Comparison of ENCODE assay signal across 8 mouse cellular contexts in genomic region chr1:180482840-180483398, GRCm38 (mm10). TPM values are rescaled to one million over a fixed set of nuclear protein-coding genes. Genes with fewer than 3 reads are reported as not detected.
DNase-seq lines count a peak whose midpoint lies in the region; ATAC-seq and TF ChIP-seq lines count a peak whose summit lies in the region.

No protein-coding gene starts in this region.

- H3K27ac ChIP-seq in kidney, embryonic 15.5 days, result no peak overlapping the region
- peak overlapping the region; percentile 70 for H3K27ac ChIP-seq in embryonic facial prominence, embryonic 10.5 days (replicated peaks)
- no peak overlapping the region for H3K27ac ChIP-seq in hindbrain, embryonic 16.5 days (ENCODE audit: low read depth, low read length)
- H3K27ac ChIP-seq in midbrain, embryonic 16.5 days (ENCODE audit: low read length), result no peak overlapping the region
- H3K27ac ChIP-seq in kidney, adult 2 months (ENCODE audit: insufficient read depth, low read depth, low read length), result no peak overlapping the region

- H3K9me3 ChIP-seq in kidney, embryonic 15.5 days (replicated peaks), result no peaks in the 10 kb centered on the region
- H3K9me3 ChIP-seq in embryonic facial prominence, embryonic 10.5 days, result no peaks in the 10 kb centered on the region
- no peaks in the 10 kb centered on the region for H3K9me3 ChIP-seq in hindbrain, embryonic 16.5 days (ENCODE audit: control insufficient read depth, low read length)
- H3K9me3 ChIP-seq in midbrain, embryonic 16.5 days (replicated peaks; ENCODE audit: control insufficient read depth, low read length, poor library complexity, severe bottlenecking), result no peaks in the 10 kb centered on the region

- DNase-seq in kidney, adult 11 months, result no peak
- no peak for DNase-seq in embryonic facial prominence, embryonic 10.5 days (ENCODE audit: low spot score)
- no peak for DNase-seq in kidney, adult 2 months
- no peak for DNase-seq in cerebellum, adult 9-10 months

- H3K9ac ChIP-seq in kidney, embryonic 15.5 days, result peak overlapping the region; percentile 29; the same call in 1 of the 2 replicates
- peak overlapping the region; percentile 69 for H3K9ac ChIP-seq in hindbrain, embryonic 16.5 days (ENCODE audit: low read depth, low read length)
- peak overlapping the region; percentile 74 for H3K9ac ChIP-seq in midbrain, embryonic 16.5 days (ENCODE audit: low read depth, low read length)

- H3K4me3 ChIP-seq in kidney, embryonic 15.5 days (replicated peaks), result peak overlapping the region; percentile 48
- peak overlapping the region; percentile 65 for H3K4me3 ChIP-seq in embryonic facial prominence, embryonic 10.5 days
- H3K4me3 ChIP-seq in hindbrain, embryonic 16.5 days (ENCODE audit: low read length), result peak overlapping the region; percentile 50
- peak overlapping the region; percentile 60 for H3K4me3 ChIP-seq in midbrain, embryonic 16.5 days (ENCODE audit: low read depth, low read length)
- no peak overlapping the region for H3K4me3 ChIP-seq in kidney, adult 2 months (ENCODE audit: insufficient read depth, low read depth, low read length)

- H3K36me3 ChIP-seq in kidney, embryonic 15.5 days, result no peaks in the 10 kb centered on the region
- H3K36me3 ChIP-seq in embryonic facial prominence, embryonic 10.5 days (replicated peaks), result no peaks in the 10 kb centered on the region
- no peaks in the 10 kb centered on the region for H3K36me3 ChIP-seq in hindbrain, embryonic 16.5 days (ENCODE audit: control insufficient read depth, insufficient read depth, low read length)
- H3K36me3 ChIP-seq in midbrain, embryonic 16.5 days (ENCODE audit: control insufficient read depth, insufficient read depth, low read length), result no peaks in the 10 kb centered on the region
- H3K36me3 ChIP-seq in kidney, adult 2 months (ENCODE audit: control insufficient read depth, insufficient read depth, low read length), result no peaks in the 10 kb centered on the region

- H3K4me2 ChIP-seq in kidney, embryonic 15.5 days, result peak overlapping the region; percentile 89
- H3K4me2 ChIP-seq in hindbrain, embryonic 16.5 days (ENCODE audit: low read length), result peak overlapping the region; percentile 71
- peak overlapping the region; percentile 87 for H3K4me2 ChIP-seq in midbrain, embryonic 16.5 days (ENCODE audit: low read length)

- no peak for TF ChIP-seq POLR2A in kidney, adult 2 months (IDR thresholded peaks at IDR 0.05; ENCODE audit: low read depth, low read length)

- WGBS in kidney, embryonic 15.5 days, result 4% methylated on average over 34 of the region's 39 CpGs
- WGBS in embryonic facial prominence, embryonic 10.5 days, result 3% methylated on average over 39 of the region's 39 CpGs
- WGBS in hindbrain, embryonic 16.5 days, result 2% methylated on average over 39 of the region's 39 CpGs
- WGBS in midbrain, embryonic 16.5 days, result 3% methylated on average over 32 of the region's 39 CpGs
- WGBS in kidney, adult 2 months, result 3% methylated on average over 39 of the region's 39 CpGs

- H3K4me1 ChIP-seq in kidney, embryonic 15.5 days, result peaks cover 34% of the 10 kb centered on the region
- H3K4me1 ChIP-seq in embryonic facial prominence, embryonic 10.5 days, result peaks cover 38% of the 10 kb centered on the region
- peaks cover 24% of the 10 kb centered on the region for H3K4me1 ChIP-seq in hindbrain, embryonic 16.5 days (ENCODE audit: control insufficient read depth, insufficient read depth, low read depth, low read length)
- peaks cover 17% of the 10 kb centered on the region for H3K4me1 ChIP-seq in midbrain, embryonic 16.5 days (ENCODE audit: control insufficient read depth, insufficient read depth, low read length)
- H3K4me1 ChIP-seq in kidney, adult 2 months (ENCODE audit: control insufficient read depth, insufficient read depth, low read length), result no peaks in the 10 kb centered on the region

- 0 out of 2 replicates have a peak, but pooled peaks have one; percentile 41 for ATAC-seq in kidney, embryonic 15.5 days (replicated peaks; ENCODE audit: low FRiP score)
- no peak for ATAC-seq in hindbrain, embryonic 16.5 days
- 0 out of 2 replicates have a peak, but pooled peaks have one; percentile 38 for ATAC-seq in midbrain, embryonic 16.5 days
- ATAC-seq in activated CD4-positive, CD25-positive, alpha-beta regulatory T cell, adult 4 months, result no peak

- peaks cover 72% of the 10 kb centered on the region for H3K27me3 ChIP-seq in kidney, embryonic 15.5 days
- peaks cover 77% of the 10 kb centered on the region for H3K27me3 ChIP-seq in embryonic facial prominence, embryonic 10.5 days (replicated peaks; ENCODE audit: low read depth, poor library complexity, severe bottlenecking)
- peaks cover 13% of the 10 kb centered on the region for H3K27me3 ChIP-seq in hindbrain, embryonic 16.5 days (replicated peaks; ENCODE audit: control insufficient read depth, insufficient read depth, low read length)
- H3K27me3 ChIP-seq in midbrain, embryonic 16.5 days (ENCODE audit: control insufficient read depth, insufficient read depth, low read depth, low read length), result peaks cover 19% of the 10 kb centered on the region
- no peaks in the 10 kb centered on the region for H3K27me3 ChIP-seq in kidney, adult 2 months (replicated peaks; ENCODE audit: control insufficient read depth, insufficient read depth, low read length)

- TF ChIP-seq CTCF in kidney, adult 2 months (conservative IDR thresholded peaks at IDR 0.05; ENCODE audit: insufficient read depth, insufficient read length, low read depth, low read length), result no peak

RNA-seq across cellular contexts. Expression of gene Stum, which starts 0.4 kb away (rescaled TPM):
- polyA plus RNA-seq in kidney, embryonic 15.5 days (2015; fragmentation: Nextera tagmentation; extraction: Ambion mirVana), result 1.4 and 1.7 TPM in 2 replicates
- polyA plus RNA-seq in embryonic facial prominence, embryonic 10.5 days (2016; fragmentation: Nextera tagmentation; extraction: Ambion mirVana), result 1.1 and 3.5 TPM in 2 replicates
- polyA plus RNA-seq in hindbrain, embryonic 16.5 days (2015; fragmentation: Nextera tagmentation; extraction: Ambion mirVana), result 15.1 and 18.6 TPM in 2 replicates
- polyA plus RNA-seq in midbrain, embryonic 16.5 days (2015; fragmentation: Nextera tagmentation; extraction: Ambion mirVana), result 7.0 and 11.5 TPM in 2 replicates
- not detected for polyA plus RNA-seq in activated CD4-positive, CD25-positive, alpha-beta regulatory T cell, adult 4 months (2017; shearing (Covaris generic))
- polyA plus RNA-seq in kidney, adult 2 months (2012; rRNA removed), result 0.69 and 1.1 TPM in 2 replicates

Comparison
In these comparisons a context has a peak if more than half of its experiments do, and no peak if none do; other contexts are left out.
1. ATAC-seq: peak in kidney, embryonic 15.5 days (single experiment) and midbrain, embryonic 16.5 days (single experiment); none in hindbrain, embryonic 16.5 days (single experiment) and activated CD4-positive, CD25-positive, alpha-beta regulatory T cell, adult 4 months (single experiment).
2. Peak in every context shown above with its lines, with median percentiles within 50 percentile points of each other: H3K4me2 ChIP-seq and H3K9ac ChIP-seq.